Comparison of ENCODE assay signal across 8 mouse cellular contexts in genomic region chr8:119384478-119384877, GRCm38 (mm10). TPM values are rescaled to one million over a fixed set of nuclear protein-coding genes. Genes with fewer than 3 reads are reported as not detected.
DNase-seq lines count a peak whose midpoint lies in the region; ATAC-seq lines count a peak whose summit lies in the region.

No protein-coding gene starts in this region.

- peaks cover 5% of the 10 kb centered on the region; the same call in 1 of the 2 replicates for H3K27me3 ChIP-seq in neural tube, embryonic 15.5 days (replicated peaks)
- H3K27me3 ChIP-seq in hindbrain, embryonic 14.5 days (ENCODE audit: control insufficient read depth, insufficient read depth, low read length): no peaks in the 10 kb centered on the region
- no peaks in the 10 kb centered on the region for H3K27me3 ChIP-seq in midbrain, embryonic 14.5 days (ENCODE audit: control insufficient read depth, insufficient read depth, low read length)

- DNase-seq in neural tube, embryonic 10.5 days (ENCODE audit: extremely low spot score, low spot score): peak; percentile 55
- DNase-seq in adrenal gland, adult 2 months: peak; percentile 65
- DNase-seq in embryo, embryonic 9.5 days (ENCODE audit: extremely low spot score): peak; percentile 69
- DNase-seq in hindbrain, embryonic 14.5 days (ENCODE audit: low spot score): peak; percentile 96
- DNase-seq in left cerebral cortex, adult 11 months (ENCODE audit: low spot score): peak; percentile 67
- peak; percentile 94 for DNase-seq in midbrain, embryonic 14.5 days
- DNase-seq in telencephalon, adult 2 months (ENCODE audit: low read depth, low spot score): peak; percentile 58

- H3K4me1 ChIP-seq in neural tube, embryonic 15.5 days: no peaks in the 10 kb centered on the region
- H3K4me1 ChIP-seq in hindbrain, embryonic 14.5 days (replicated peaks; ENCODE audit: control insufficient read depth, insufficient read depth, low read length): no peaks in the 10 kb centered on the region
- no peaks in the 10 kb centered on the region for H3K4me1 ChIP-seq in midbrain, embryonic 14.5 days (ENCODE audit: control insufficient read depth, insufficient read depth, low read length)

- no peak overlapping the region for H3K9ac ChIP-seq in neural tube, embryonic 15.5 days (replicated peaks)
- no peak overlapping the region for H3K9ac ChIP-seq in hindbrain, embryonic 14.5 days
- no peak overlapping the region for H3K9ac ChIP-seq in midbrain, embryonic 14.5 days (replicated peaks; ENCODE audit: low read length)

- no peak overlapping the region for H3K27ac ChIP-seq in neural tube, embryonic 15.5 days (replicated peaks)
- H3K27ac ChIP-seq in hindbrain, embryonic 14.5 days: no peak overlapping the region
- no peak overlapping the region for H3K27ac ChIP-seq in midbrain, embryonic 14.5 days (replicated peaks; ENCODE audit: low read depth, low read length)

- H3K4me3 ChIP-seq in neural tube, embryonic 15.5 days (replicated peaks): no peak overlapping the region
- no peak overlapping the region for H3K4me3 ChIP-seq in hindbrain, embryonic 14.5 days (replicated peaks; ENCODE audit: low read length)
- no peak overlapping the region for H3K4me3 ChIP-seq in midbrain, embryonic 14.5 days (replicated peaks; ENCODE audit: low read depth, low read length)

- H3K4me2 ChIP-seq in neural tube, embryonic 15.5 days: no peak overlapping the region
- no peak overlapping the region for H3K4me2 ChIP-seq in hindbrain, embryonic 14.5 days (replicated peaks)
- no peak overlapping the region for H3K4me2 ChIP-seq in midbrain, embryonic 14.5 days (ENCODE audit: low read length)

- H3K36me3 ChIP-seq in neural tube, embryonic 15.5 days: no peaks in the 10 kb centered on the region
- H3K36me3 ChIP-seq in hindbrain, embryonic 14.5 days (replicated peaks; ENCODE audit: control insufficient read depth, insufficient read depth): no peaks in the 10 kb centered on the region
- H3K36me3 ChIP-seq in midbrain, embryonic 14.5 days (ENCODE audit: control insufficient read depth, insufficient read depth, low read length): no peaks in the 10 kb centered on the region

- H3K9me3 ChIP-seq in neural tube, embryonic 15.5 days (replicated peaks): no peaks in the 10 kb centered on the region
- no peaks in the 10 kb centered on the region for H3K9me3 ChIP-seq in hindbrain, embryonic 14.5 days (ENCODE audit: control insufficient read depth, low read length)
- H3K9me3 ChIP-seq in midbrain, embryonic 14.5 days (ENCODE audit: control insufficient read depth, low read length): no peaks in the 10 kb centered on the region

- ATAC-seq in neural tube, embryonic 15.5 days (ENCODE audit: low FRiP score): no peak
- no peak for ATAC-seq in hindbrain, embryonic 14.5 days (ENCODE audit: low FRiP score)
- no peak for ATAC-seq in midbrain, embryonic 14.5 days (ENCODE audit: low FRiP score, low TSS enrichment)

- WGBS in neural tube, embryonic 15.5 days: 18% methylated on average over 10 of the region's 10 CpGs
- 26% methylated on average over 10 of the region's 10 CpGs for WGBS in hindbrain, embryonic 14.5 days
- 25% methylated on average over 10 of the region's 10 CpGs for WGBS in midbrain, embryonic 14.5 days

RNA-seq across cellular contexts. Expression of gene Mlycd, which starts 10.2 kb away (rescaled TPM):
- polyA plus RNA-seq in neural tube, embryonic 15.5 days (2015; fragmentation: Nextera tagmentation; extraction: Ambion mirVana): 15.8 and 16.0 TPM in 2 replicates
- 10 to 100 TPM; 41.8 to 69.4 TPM for total RNA-seq in adrenal gland, adult 2 months (2021)
- polyA plus RNA-seq in adrenal gland, adult 2 months (2012; rRNA removed): 110 and 118 TPM in 2 replicates
- polyA plus RNA-seq in hindbrain, embryonic 14.5 days (2014; fragmentation: Nextera tagmentation; extraction: Ambion mirVana): 17.8 and 20.2 TPM in 2 replicates
- polyA plus RNA-seq in midbrain, embryonic 14.5 days (2014; fragmentation: Nextera tagmentation; extraction: Ambion mirVana): 17.6 and 19.4 TPM in 2 replicates

RNA-seq across cellular contexts. Expression of gene Hsbp1, which starts 40.2 kb away (rescaled TPM):
- polyA plus RNA-seq in neural tube, embryonic 15.5 days (2015; fragmentation: Nextera tagmentation; extraction: Ambion mirVana): 708 and 827 TPM in 2 replicates
- 100 to 1,000 TPM; 215 to 223 TPM for total RNA-seq in adrenal gland, adult 2 months (2021)
- polyA plus RNA-seq in adrenal gland, adult 2 months (2012; rRNA removed): 33.1 and 38.3 TPM in 2 replicates
- 741 and 743 TPM in 2 replicates for polyA plus RNA-seq in hindbrain, embryonic 14.5 days (2014; fragmentation: Nextera tagmentation; extraction: Ambion mirVana)
- polyA plus RNA-seq in midbrain, embryonic 14.5 days (2014; fragmentation: Nextera tagmentation; extraction: Ambion mirVana): 693 and 850 TPM in 2 replicates

RNA-seq across cellular contexts. Expression of gene Osgin1, which starts 49.4 kb away (rescaled TPM):
- polyA plus RNA-seq in neural tube, embryonic 15.5 days (2015; fragmentation: Nextera tagmentation; extraction: Ambion mirVana): 0.35 and 0.82 TPM in 2 replicates
- total RNA-seq in adrenal gland, adult 2 months (2021): 100 to 1,000 TPM; 123 to 166 TPM
- polyA plus RNA-seq in adrenal gland, adult 2 months (2012; rRNA removed): 266 and 274 TPM in 2 replicates
- polyA plus RNA-seq in hindbrain, embryonic 14.5 days (2014; fragmentation: Nextera tagmentation; extraction: Ambion mirVana): 0.35 and 0.40 TPM in 2 replicates
- polyA plus RNA-seq in midbrain, embryonic 14.5 days (2014; fragmentation: Nextera tagmentation; extraction: Ambion mirVana): 0.26 TPM in 1 of 2 replicates, not detected in the other

Comparison
In these comparisons a context has a peak if more than half of its experiments do, and no peak if none do; other contexts are left out.
1. RNA of gene Hsbp1, which starts 40.2 kb away (polyA plus RNA-seq): 708 to 827 TPM in neural tube, embryonic 15.5 days, 741 to 743 TPM in hindbrain, embryonic 14.5 days and 693 to 850 TPM in midbrain, embryonic 14.5 days; 33.1 to 38.3 TPM in adrenal gland, adult 2 months; every median in the first group is over 10 times any median in the second.
2. RNA of gene Osgin1, which starts 49.4 kb away (polyA plus RNA-seq): 266 to 274 TPM in adrenal gland, adult 2 months; 0.35 to 0.40 TPM in hindbrain, embryonic 14.5 days, 0.35 to 0.82 TPM in neural tube, embryonic 15.5 days and 0.26 TPM in midbrain, embryonic 14.5 days; every median in the first group is over 100 times any median in the second.
3. Peak in every context shown above with its lines, with median percentiles within 50 percentile points of each other: DNase-seq.